Mouse (Mus musculus) liver, embryonic 13.5 days (tissue): ENCODE data around the gene Gcnt2. TPM values are rescaled to one million over a fixed set of nuclear protein-coding genes. Genes with fewer than 3 reads are reported as not detected.

Source experiments
- ATAC-seq: fragments of 200-750 bp; cut with Nextera tagmentation; 2 replicates; pipeline ENCODE4 v1.8.0; 2017; ENCODE audit warnings: low read depth, mild to moderate bottlenecking, moderate number of reproducible peaks, moderate library complexity
- DNase-seq: peaks from one replicate; pipeline ENCODE4 v3.0.0; 2022
- H3K27ac ChIP-seq: fragments of 300-500 bp; sonication (generic); 2 replicates; pipeline ENCODE4 v1.5.1; 2015; ENCODE audit warnings: moderate library complexity, mild to moderate bottlenecking, inconsistent platforms
- H3K27me3 ChIP-seq: fragments of 300-500 bp; sonication (generic); 2 replicates; pipeline ENCODE4 v1.6.1; 2015; ENCODE audit warnings: mild to moderate bottlenecking, inconsistent platforms
- H3K36me3 ChIP-seq: fragments of 300-500 bp; sonication (generic); 2 replicates; pipeline ENCODE4 v1.6.1; 2015; ENCODE audit warnings: mild to moderate bottlenecking, inconsistent platforms
- H3K4me1 ChIP-seq: fragments of 300-500 bp; sonication (generic); replicated peaks from 2 replicates; pipeline ENCODE4 v1.6.1; 2015; ENCODE audit warnings: inconsistent platforms
- H3K4me2 ChIP-seq: fragments of 300-500 bp; sonication (generic); 2 replicates; pipeline ENCODE4 v1.6.1; 2015; ENCODE audit warnings: inconsistent platforms, mild to moderate bottlenecking, moderate library complexity
- H3K4me3 ChIP-seq: fragments of 300-500 bp; sonication (generic); replicated peaks from 2 replicates; pipeline ENCODE4 v1.5.1; 2015; ENCODE audit warnings: mild to moderate bottlenecking, inconsistent platforms
- H3K9ac ChIP-seq: fragments of 300-500 bp; sonication (generic); 2 replicates; pipeline ENCODE4 v1.6.1; 2015; ENCODE audit warnings: mild to moderate bottlenecking, inconsistent platforms
- H3K9me3 ChIP-seq: fragments of 300-500 bp; sonication (generic); replicated peaks from 2 replicates; pipeline ENCODE4 v1.6.1; 2016; ENCODE audit warnings: inconsistent platforms
- WGBS: fragments of 180-500 bp; shearing (Covaris S2); methylation state at CpG from one replicate; pipeline ENCODE4 v1.1.7; 2015; ENCODE audit not compliant: insufficient replicate concordance; 5-methylcytosine and 5-hydroxymethylcytosine counted together
- microRNA-seq: library from miRNA; unstranded; fragments of <30 nt; microRNA quantifications from one replicate; pipeline ENCODE4, GENCODE M21; 2016
- polyA plus RNA-seq: library from polyadenylated mRNA; unstranded; fragments of >200 nt; fragmentation: Nextera tagmentation; extraction: Ambion mirVana; gene quantifications from 2 replicates; pipeline ENCODE4 v1.2.1, GENCODE M21; 2015

The Gcnt2 gene
- polyA plus RNA-seq, 1 experiment from 2014 or later = 0.77 TPM

GRCm38 (mm10) chr13:41000926-41001639, 141.5 kb downstream of the Gcnt2 start, which contains the start of gene Pak1ip1:
Gene Pak1ip1 (plus strand): TSS chr13:41001023.
- 0% methylated on average over 58 of the region's 58 CpGs for WGBS
- peak; percentile 89 for ATAC-seq

DNA sequence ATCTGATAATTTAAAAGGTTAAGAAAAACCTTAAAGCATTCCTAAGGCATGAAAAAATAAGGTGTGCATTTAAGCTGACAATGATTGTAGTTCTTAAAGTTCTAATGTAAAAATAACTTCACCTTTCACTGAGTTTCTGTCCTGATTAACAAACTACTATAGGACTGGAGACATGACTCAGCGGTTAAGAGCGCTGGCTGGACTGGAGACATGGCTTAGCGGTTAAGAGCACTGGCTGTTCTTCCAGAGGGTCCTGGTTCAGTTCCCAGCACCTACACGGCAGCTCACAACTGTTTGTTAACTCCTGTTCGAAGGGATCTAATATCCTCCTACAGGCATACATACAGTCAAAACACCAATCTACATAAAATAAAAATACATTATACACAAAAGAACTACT, 142.4 kb downstream of the Gcnt2 start:
- ATAC-seq (0 out of 2 replicates have a peak, but pooled peaks have one; percentile 22), DNase-seq (peak; percentile 27)
- H3K27me3 ChIP-seq = no peaks in the 10 kb centered on the region
- H3K9ac ChIP-seq = peak overlapping the region; percentile 52
- H3K4me3 ChIP-seq = peak overlapping the region; percentile 99
- no peaks in the 10 kb centered on the region for H3K9me3 ChIP-seq
- H3K4me2 ChIP-seq = peak overlapping the region; percentile 95
- 53% methylated on average over 5 of the region's 5 CpGs for WGBS
- H3K27ac ChIP-seq = peak overlapping the region; percentile 47
- H3K36me3 ChIP-seq = peaks cover 40% of the 10 kb centered on the region
- H3K4me1 ChIP-seq = peaks cover 42% of the 10 kb centered on the region

More at GRCm38 (mm10) chr13:41000926-41001639, 141.5 kb downstream of the Gcnt2 start, which contains the start of gene Pak1ip1:
- peak within 1 kb of the TSS; percentile 95 for H3K4me2 ChIP-seq
- H3K9ac ChIP-seq = peak within 1 kb of the TSS; percentile 89
- peaks cover 42% of the 10 kb centered on the region for H3K4me1 ChIP-seq
- peak within 1 kb of the TSS; percentile 99 for H3K4me3 ChIP-seq
- H3K36me3 ChIP-seq = peaks cover 31% of the 10 kb centered on the region
- H3K27ac ChIP-seq = peak within 1 kb of the TSS; percentile 94
- H3K9me3 ChIP-seq = no peaks in the 10 kb centered on the region
- DNase-seq = peak; percentile 82
- no peaks in the 10 kb centered on the region for H3K27me3 ChIP-seq

GRCm38 (mm10) chr13:41006244-41006643, 146.7 kb downstream of the Gcnt2 start:
- no peak overlapping the region for H3K27ac ChIP-seq
- ATAC-seq = no peak
- H3K9me3 ChIP-seq = no peaks in the 10 kb centered on the region
- no peak overlapping the region for H3K4me3 ChIP-seq
- DNase-seq = no peak
- H3K4me2 ChIP-seq = no peak overlapping the region
- H3K9ac ChIP-seq = no peak overlapping the region
- H3K27me3 ChIP-seq = no peaks in the 10 kb centered on the region
- H3K36me3 ChIP-seq = peaks cover 82% of the 10 kb centered on the region
- WGBS = 85% methylated on average over 4 of the region's 4 CpGs
- H3K4me1 ChIP-seq = peaks cover 29% of the 10 kb centered on the region

DNA sequence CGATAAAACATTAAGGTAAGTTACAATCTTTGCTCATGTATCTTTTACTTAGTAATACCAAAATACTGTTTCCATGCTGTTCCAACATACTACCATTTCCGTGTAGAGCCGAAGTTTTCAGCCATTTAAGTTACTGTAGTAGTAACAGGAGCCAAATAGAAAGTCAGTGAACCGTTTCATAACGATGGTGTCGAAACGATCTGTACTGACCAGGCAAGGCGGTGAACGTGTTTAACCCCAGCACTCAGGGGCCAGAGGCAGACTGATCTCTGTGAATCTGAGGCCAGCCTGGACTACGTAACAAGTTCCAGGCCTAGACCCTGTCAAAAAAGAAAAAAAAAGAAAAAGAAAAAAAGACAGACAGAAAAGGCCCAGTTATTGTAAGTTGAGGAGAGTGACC, 148.7 kb downstream of the Gcnt2 start:
- Histone ChIP-seq H3K27me3 (no peaks in the 10 kb centered on the region), H3K4me2 (no peak overlapping the region), H3K9ac (no peak overlapping the region), H3K27ac (no peak overlapping the region), H3K4me3 (no peak overlapping the region), H3K9me3 (no peaks in the 10 kb centered on the region), H3K4me1 (peaks cover 24% of the 10 kb centered on the region), H3K36me3 (peaks cover 98% of the 10 kb centered on the region)
- WGBS = 88% methylated on average over 10 of the region's 10 CpGs
- ATAC-seq (no peak), DNase-seq (no peak)

- ATAC-seq = no peak
- H3K36me3 ChIP-seq = peaks cover 98% of the 10 kb centered on the region
- no peaks in the 10 kb centered on the region for H3K27me3 ChIP-seq
- no peak overlapping the region for H3K4me2 ChIP-seq
- no peaks in the 10 kb centered on the region for H3K9me3 ChIP-seq
- DNase-seq = no peak
- no peak overlapping the region for H3K4me3 ChIP-seq
- H3K9ac ChIP-seq = no peak overlapping the region
- no peak overlapping the region for H3K27ac ChIP-seq
- WGBS = 84% methylated on average over 8 of the region's 8 CpGs
- peaks cover 23% of the 10 kb centered on the region for H3K4me1 ChIP-seq
Measured at GRCm38 (mm10) chr13:41008946-41009345, 149.4 kb downstream of the Gcnt2 start.

Small RNAs within 50 kb of the gene (microRNA-seq; reads per million reads assigned to microRNA genes)
- gene Mir5124a = not detected

Other genes with a start within 250 kb of the Gcnt2 start
- gene Tfap2a, start 121.4 kb upstream of the Gcnt2 start, polyA plus RNA-seq = 0.03 TPM in 1 of 2 replicates, not detected in the other
- gene Pak1ip1, start 141.3 kb downstream of the Gcnt2 start, polyA plus RNA-seq = 76.6 and 81.3 TPM in 2 replicates
- 859 and 925 TPM in 2 replicates for gene Tmem14c, start 156.5 kb downstream of the Gcnt2 start, polyA plus RNA-seq
- gene Mak, start 220.0 kb downstream of the Gcnt2 start, polyA plus RNA-seq = 0.20 and 0.21 TPM in 2 replicates